Mouse (Mus musculus): Measurements from ENCODE around the gene Hist1h2bl.

- no peak for TF ChIP-seq CTCF (IDR thresholded peaks at IDR 0.05; ENCODE audit: low read depth)
- TF ChIP-seq EP300 (optimal IDR thresholded peaks at IDR 0.05), result no peak
These were observed 13.6 kb upstream of the Hist1h2bl start for GRCm38 (mm10) chr13:21729544-21729943.
